Mouse (Mus musculus): ENCODE data around the gene Arfgap2.

The Arfgap2 gene

DNA sequence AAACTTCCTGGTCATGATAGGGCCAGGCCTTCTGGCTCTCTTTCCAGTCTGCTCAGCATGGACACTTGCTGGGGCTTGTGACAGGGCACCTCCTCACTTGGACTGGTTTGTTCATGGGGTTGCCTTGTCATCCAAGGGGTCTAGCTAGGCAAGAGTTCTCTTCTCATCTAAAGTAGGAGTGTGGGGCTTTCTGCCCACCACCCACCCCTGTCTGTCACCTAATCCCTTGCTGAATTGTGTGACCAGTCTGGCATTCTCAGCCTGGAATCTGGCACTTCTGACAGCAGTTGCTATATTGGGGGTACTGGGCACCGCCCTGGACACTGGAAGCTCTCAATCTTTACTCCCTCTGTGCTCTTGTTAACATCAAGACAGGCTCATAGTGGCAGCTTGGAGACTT is 5.3 kb upstream of the Arfgap2 start:
- no peak for DNase-seq (ENCODE audit: low read depth, low spot score)

GRCm38 (mm10) chr2:91263692-91264660 is 798 bp upstream of the Arfgap2 start:
- DNase-seq (ENCODE audit: low read depth, low spot score) = no peak

GRCm38 (mm10) chr2:91268042-91268441 is 3.3 kb downstream of the Arfgap2 start:
- no peak for DNase-seq (ENCODE audit: low read depth, low spot score)

DNA sequence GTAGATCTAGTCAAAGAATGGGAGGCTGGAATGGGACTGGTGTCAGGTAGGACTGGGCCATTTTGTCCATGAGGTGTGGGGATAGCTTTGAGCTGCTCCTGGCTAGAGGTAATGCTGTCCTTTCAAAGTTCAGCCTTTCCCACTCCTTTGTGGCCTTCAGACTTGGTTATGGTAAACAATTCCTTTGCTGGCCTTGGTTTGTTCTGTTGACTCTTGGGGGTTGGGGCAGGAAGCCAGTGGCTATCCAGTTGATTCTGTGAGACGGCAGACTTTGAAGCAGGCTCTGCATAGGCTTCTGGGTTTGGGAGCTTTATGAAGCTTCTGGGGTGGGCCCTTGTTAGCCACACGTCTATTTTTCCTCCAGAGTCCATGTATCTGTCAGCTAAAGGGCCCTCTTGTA is 3.9 kb downstream of the Arfgap2 start:
- DNase-seq (ENCODE audit: low read depth, low spot score) = no peak

DNA sequence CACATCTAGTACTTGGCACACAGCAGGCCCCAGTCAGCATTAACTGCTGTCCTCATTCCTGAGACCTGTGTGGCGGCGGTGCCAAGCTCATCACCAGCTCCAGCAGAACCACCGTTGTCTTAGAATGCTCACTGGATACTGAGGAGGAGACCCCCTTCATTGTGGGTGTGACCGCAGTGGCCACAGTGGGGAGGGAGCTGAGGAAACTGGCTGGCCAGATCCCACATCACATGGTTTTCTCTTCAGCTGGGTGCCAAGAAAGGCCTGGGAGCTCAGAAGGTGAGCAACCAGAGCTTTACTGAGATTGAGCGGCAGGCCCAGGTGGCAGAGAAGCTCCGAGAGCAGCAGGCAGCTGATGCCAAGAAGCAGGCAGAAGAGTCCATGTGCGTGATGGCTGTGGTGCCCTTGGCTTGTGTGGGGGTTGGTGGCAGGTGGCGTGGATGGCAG is 4.9 kb downstream of the Arfgap2 start:
- no peak for DNase-seq (ENCODE audit: low read depth, low spot score)

DNA sequence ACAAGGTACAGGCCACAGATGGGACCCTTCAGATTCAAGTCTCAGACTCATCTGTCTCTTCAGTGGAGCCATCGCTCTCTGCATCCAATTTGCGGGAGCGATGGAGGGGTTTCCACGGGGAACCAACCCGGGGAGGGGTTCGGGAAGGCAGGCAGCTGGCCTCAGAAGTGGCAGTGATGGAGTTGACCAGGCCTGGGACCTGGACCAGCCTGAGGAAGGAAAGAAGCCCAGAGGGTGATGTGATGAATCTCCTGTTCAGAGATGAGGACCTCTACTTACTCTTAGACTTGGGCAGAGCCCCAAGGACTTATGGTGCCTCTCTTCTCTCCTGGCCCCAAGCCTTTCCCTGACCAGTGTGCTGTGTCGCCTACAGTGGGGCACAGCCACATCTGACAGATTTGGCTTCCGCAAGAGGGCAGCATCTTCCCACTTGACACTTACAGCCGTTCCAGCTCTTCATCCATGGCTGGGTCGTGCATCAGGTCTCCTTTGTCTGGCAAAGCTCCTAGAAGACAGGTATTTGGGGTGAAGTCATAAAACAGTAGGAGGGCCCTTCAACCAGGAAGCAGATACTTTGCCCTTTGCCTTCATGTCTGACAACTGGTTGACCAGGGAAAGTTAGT is 14.1 kb downstream of the Arfgap2 start:
- DNase-seq (ENCODE audit: low read depth, low spot score) = no peak

- DNase-seq (ENCODE audit: low read depth, low spot score) = no peak
Observed at GRCm38 (mm10) chr2:91279372-91279755, 14.6 kb downstream of the Arfgap2 start.

GRCm38 (mm10) chr2:91281366-91281765 is 16.6 kb downstream of the Arfgap2 start:
- no peak for DNase-seq (ENCODE audit: low read depth, low spot score)

DNA sequence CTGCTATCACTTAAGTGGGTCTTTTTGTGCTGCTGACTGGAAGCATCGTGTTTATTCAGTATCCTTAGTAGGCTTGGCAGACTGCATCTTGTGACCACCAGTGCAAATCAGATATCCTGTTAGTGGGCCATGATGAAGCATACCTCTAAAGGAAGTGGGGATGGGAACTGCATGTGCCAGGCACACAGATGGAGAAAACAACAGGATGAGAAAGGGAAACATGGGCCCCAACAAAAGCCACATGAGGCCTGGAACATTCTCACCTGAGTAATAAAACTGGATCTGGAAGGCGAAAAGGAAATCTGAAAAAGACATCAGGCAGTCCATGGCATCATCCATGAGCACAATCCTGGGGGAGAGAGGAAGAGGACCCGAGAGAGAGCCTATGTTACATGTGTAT is 19.2 kb downstream of the Arfgap2 start:
- DNase-seq (ENCODE audit: low read depth, low spot score) = no peak

GRCm38 (mm10) chr2:91284375-91285199 is 19.8 kb downstream of the Arfgap2 start:
- peak; percentile 30 for DNase-seq (ENCODE audit: low read depth, low spot score)

- peak; percentile 30 for DNase-seq (ENCODE audit: low read depth, low spot score)
Observed at GRCm38 (mm10) chr2:91285885-91286505, 21.2 kb downstream of the Arfgap2 start.

DNA sequence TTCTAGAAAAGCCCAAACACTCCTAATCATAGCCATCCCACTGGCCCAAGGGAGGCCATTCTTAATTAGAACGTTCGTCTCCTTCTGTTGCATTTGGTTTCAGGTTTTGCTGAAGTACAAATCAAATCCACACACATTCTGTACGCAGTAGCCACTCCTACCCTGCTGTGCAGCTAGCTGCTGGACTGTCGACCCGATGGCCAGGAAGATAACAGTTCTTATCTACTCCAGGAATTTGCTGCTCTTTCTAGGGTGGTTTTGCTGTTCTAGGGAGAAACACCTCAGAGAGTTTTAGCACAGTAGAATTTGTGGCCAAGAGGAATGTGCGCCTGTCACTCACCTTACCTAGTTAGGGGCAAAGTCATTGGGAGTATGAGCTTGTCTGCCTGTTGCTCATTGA is 22.8 kb downstream of the Arfgap2 start:
- no peak for DNase-seq (ENCODE audit: low read depth, low spot score)

DNA sequence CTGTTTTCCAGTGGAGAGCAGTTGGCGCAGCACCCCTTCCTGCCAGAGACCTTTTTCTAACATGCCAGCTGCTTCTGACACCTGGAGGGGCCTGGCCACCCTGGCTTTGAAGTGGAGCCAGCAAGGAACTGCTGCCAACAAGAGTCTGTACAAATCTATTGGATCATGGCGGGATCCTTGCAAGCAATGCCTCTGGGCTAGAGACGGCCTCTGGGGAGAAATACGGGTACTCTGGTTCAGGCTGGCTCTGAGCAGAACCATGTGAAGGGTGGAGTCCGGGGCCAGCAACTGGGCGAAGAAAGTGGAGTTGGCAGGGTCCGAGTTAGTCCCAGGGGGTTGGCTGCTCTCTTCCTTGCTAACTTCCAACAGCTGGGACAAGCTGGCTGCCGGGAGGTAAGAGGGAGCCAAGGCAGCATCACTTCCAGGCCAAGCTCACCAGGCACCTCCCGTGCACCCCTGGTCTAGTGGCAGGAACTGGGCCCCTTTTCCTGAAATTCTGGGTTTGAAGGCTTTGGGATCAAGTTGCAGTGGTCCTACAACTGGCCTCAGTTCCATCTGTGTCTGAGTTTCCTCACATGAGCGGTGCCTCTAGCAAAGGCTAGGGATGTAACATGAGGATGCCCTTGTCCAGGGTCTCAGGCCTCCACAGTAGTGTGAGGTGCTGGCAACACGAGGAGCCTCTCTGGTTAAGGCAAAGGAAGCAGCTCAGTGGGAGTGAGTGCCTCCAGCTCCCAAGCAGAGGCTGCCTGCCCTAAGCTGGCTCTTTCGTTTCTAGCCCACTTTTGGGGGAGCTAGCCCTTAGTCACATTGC is 26.6 kb downstream of the Arfgap2 start:
- no peak for DNase-seq (ENCODE audit: low read depth, low spot score)

DNA sequence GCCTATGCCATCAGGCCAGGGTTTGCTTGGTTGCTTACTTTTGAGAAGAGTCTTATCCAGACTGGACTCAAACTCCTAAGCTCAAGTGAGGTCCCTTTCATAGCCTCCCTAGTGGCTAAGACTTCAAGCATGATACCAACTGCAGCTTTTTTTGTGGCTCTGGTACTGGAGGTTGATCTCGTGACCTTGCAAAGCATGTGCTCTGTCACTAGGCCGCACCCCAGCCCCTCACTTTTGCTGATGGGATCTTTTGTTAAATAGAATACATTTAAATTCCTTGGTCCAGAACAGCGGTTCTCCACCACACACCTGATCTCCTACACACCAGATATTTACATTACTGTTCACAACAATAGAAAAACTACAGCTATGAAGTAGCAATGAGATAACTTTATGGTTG is 29.5 kb downstream of the Arfgap2 start:
- no peak for DNase-seq (ENCODE audit: low read depth, low spot score)

DNA sequence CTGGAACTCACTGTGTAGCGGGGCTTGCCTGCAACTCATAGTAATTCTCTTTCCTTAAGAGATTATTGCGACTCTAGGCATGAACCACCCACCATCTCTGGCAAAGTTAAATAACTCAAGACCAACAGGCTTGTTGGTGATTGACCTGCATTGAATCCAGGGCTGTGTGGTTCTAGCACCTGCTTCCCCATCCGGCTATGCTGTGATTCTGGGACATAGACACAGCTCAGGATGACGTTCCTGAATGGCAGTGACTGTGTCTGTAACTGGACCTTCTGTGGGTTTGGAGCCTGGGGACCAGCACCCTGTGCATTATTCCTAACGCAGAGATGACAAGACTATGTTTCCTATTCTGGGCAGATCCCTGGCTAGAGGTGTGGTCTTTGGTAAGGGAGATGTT is 31.1 kb downstream of the Arfgap2 start:
- DNase-seq (ENCODE audit: low read depth, low spot score) = no peak

GRCm38 (mm10) chr2:91299156-91299555 is 34.4 kb downstream of the Arfgap2 start:
- no peak for DNase-seq (ENCODE audit: low read depth, low spot score)

DNA sequence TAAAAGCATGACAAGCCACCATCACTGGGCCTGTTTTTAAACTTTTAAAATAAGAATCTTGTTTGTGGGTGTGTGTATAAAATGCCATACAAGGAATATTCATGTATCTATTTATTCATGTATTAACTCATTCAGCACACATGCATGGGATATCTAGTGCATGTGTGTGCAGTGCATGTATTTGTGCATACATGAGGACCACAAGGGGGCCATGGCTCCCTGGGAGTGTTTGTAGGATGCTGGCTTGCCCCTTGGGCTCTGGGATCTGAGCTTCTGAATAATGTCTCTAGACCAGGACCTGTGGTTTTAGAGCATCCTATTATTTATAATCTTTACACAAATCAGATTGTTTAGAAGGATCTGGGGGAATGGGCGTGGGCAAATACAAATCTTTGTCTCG is 36.0 kb downstream of the Arfgap2 start:
- DNase-seq (ENCODE audit: low read depth, low spot score) = no peak

GRCm38 (mm10) chr2:91301836-91302235 is 37.1 kb downstream of the Arfgap2 start:
- DNase-seq (ENCODE audit: low read depth, low spot score) = no peak

GRCm38 (mm10) chr2:91302845-91303244 is 38.1 kb downstream of the Arfgap2 start:
- no peak for DNase-seq (ENCODE audit: low read depth, low spot score)

- no peak for DNase-seq (ENCODE audit: low read depth, low spot score)
Observed at GRCm38 (mm10) chr2:91305926-91306325, 41.2 kb downstream of the Arfgap2 start.

DNA sequence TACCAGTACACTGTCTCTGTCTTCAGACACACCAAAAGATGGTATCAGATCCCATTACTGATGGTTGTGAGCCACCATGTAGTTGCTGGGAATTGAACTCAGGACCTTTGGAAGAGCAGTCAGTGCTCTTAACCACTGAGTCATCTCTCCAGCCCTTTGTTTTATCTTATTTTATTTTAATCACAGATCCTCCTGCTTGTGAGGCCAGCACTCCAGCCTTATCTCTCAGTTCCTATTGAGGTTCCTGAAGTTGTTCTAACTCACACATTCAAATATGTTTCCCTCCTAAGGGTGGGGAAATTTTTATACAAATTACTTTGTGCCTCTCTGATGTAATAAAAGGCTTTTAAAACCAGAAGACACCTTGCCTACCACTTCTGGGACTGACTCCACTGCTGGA is 41.8 kb downstream of the Arfgap2 start:
- DNase-seq (ENCODE audit: low read depth, low spot score) = no peak

Data from brain, embryonic 18.5 days (tissue).